Mouse (Mus musculus) lung, adult 2 months (tissue): ENCODE measurements around the gene Man1c1. TPM values are rescaled to one million over a fixed set of nuclear protein-coding genes. Genes with fewer than 3 reads are reported as not detected.

Experiments
- DNase-seq: peaks from one replicate; pipeline ENCODE4 v3.0.0; 2022
- H3K4me1 ChIP-seq: fragments of 200-500 bp; 2 replicates; pipeline ENCODE4 v1.6.1; 2011; ENCODE audit warnings: low read length; ENCODE audit not compliant: control insufficient read depth, insufficient read depth
- H3K4me3 ChIP-seq: fragments of 200-500 bp; replicated peaks from 2 replicates; pipeline ENCODE3; 2011; ENCODE audit warnings: low read depth, mild to moderate bottlenecking, control low read depth, low read length; ENCODE audit errors: extremely low read depth
- CTCF ChIP-seq: fragments of 200-500 bp; IDR thresholded peaks from 2 replicates; pipeline ENCODE4 v1.5.1; 2011; ENCODE audit warnings: mild to moderate bottlenecking, low read length, control low read depth; ENCODE audit not compliant: insufficient read depth
- POLR2A ChIP-seq: fragments of 200-500 bp; IDR thresholded peaks from 2 replicates; pipeline ENCODE4 v1.6.1; 2011; ENCODE audit warnings: low read depth, mild to moderate bottlenecking, control low read depth, low read length, borderline replicate concordance; ENCODE audit errors: extremely low read depth
- WGBS: fragments of 180-500 bp; shearing (Covaris S2); methylation state at CpG from one replicate; pipeline ENCODE4 v1.1.7; 2018; 5-methylcytosine and 5-hydroxymethylcytosine counted together
- polyA plus RNA-seq: library from polyadenylated mRNA; depleted of rRNA; stranded (reverse); fragments of >200 nt; gene quantifications from 2 replicates; pipeline ENCODE4 v1.2.3, GENCODE M21; 2012

Gene Man1c1
- polyA plus RNA-seq, 1 experiment = 15.7 TPM

DNA sequence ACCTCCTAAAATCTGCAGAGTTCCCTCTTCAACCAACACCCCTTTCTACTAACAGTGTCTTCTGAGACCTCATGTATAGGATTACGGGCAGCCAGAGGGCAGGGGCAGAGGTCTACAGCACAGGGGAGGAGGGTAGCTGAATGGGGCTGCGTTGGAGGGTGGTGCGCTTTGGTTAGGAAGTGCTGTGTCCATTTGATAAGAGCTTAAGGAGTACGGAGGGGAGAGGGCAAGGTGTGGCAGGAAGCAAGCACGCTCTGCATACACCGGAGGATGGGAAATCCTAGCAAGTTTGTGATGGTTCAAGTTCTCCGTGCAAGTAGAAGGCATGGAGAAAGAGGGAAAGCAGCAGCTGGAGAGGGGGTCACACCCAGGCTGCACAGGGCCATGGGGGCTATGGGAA lies 102.1 kb downstream of the Man1c1 start:
- no peak overlapping the region for H3K4me3 ChIP-seq
- DNase-seq = no peak
- H3K4me1 ChIP-seq = peaks cover 12% of the 10 kb centered on the region
- WGBS = 34% methylated on average over 7 of the region's 7 CpGs
- TF ChIP-seq POLR2A (no peak), CTCF (no peak)

DNA sequence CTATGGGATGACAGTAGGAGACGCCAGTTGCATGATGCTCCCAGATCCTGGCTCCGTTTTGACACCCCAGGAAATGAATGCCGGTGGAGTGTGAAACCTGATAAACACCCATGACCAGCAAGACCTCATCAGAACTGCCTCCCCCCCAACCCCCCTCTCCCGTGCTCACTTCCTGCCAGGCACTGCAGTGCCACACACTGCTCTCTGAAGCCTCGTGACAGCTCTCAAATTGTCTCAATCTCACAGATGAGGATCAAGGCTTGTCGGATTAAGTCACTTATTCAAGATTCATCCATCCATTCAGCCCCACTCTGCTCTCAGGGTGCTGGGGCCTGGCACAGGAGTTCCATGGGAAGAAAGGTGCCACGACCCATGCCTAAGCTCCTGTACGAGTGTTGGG lies 102.7 kb downstream of the Man1c1 start:
- no peak for DNase-seq
- Histone ChIP-seq H3K4me1 (peaks cover 12% of the 10 kb centered on the region), H3K4me3 (no peak overlapping the region)
- 38% methylated on average over 8 of the region's 8 CpGs for WGBS
- TF ChIP-seq CTCF = no peak
- TF ChIP-seq POLR2A = no peak

DNA sequence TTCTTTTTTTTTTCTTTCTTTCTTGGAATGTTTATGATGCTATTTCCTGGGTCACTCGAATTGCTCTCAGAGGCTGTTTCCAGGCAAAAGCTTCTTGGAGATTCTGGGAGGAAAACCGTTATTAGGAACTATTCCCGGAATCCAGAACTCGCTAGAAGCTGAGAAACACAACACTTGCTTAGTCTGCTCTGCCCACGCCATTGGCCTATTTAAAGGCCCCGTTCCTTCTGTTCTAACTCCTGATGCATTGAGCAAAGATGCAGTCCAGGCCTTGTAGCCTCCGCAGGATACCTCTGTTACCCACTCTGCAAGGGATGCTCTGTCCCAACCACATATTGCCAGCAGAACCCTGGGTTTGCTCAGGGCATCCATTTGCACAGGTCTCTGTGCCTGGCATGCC lies 103.3 kb downstream of the Man1c1 start:
- Histone ChIP-seq H3K4me3 (no peak overlapping the region), H3K4me1 (peaks cover 12% of the 10 kb centered on the region)
- TF ChIP-seq POLR2A = no peak
- no peak for TF ChIP-seq CTCF
- DNase-seq = no peak
- 76% methylated on average over 7 of the region's 7 CpGs for WGBS

GRCm38 (mm10) chr4:134600060-134600459 lies 104.0 kb downstream of the Man1c1 start:
- 88% methylated on average over 9 of the region's 9 CpGs for WGBS

DNA sequence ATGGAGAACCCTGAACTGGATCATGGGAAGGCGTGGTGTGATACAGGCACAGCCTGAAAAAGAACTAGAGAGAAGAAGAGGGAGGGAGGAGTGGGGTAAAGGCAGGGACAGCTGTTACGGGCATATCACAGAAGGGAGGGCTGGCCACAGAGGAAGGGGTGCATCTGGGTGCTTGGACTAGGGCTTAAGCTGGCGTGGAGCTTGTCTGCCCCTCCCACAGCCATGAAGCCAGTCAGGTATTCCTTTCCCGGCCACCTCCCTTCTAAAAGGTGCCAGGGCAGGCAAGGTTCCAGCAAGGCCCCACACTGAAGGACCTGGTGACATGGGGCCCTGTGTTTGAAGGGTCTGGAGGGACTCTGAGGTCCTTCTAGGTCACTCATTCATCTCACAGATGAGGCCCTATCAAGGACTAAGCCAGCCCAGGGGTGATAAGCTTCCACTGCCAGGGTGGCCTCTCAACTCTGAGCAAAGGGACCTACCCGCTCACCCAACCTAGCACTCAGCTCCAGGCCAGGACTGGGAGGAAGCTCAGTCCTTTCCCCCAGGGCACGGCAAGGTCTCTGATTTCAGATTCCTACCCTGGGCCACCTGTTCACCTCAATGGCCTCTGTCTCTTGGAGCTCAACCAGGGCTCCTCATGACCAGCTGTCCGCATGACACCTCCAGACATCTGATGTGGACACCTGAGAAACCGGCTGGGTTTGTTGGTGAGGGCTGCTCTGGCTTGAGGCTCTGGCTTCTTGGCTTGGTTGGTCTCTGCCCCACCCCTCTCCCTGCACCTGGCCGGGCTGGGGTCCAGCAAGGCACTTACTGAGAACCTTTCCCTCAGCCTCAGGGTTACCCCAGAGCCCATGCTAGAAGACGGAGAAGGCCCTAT lies 107.0 kb downstream of the Man1c1 start:
- no peak overlapping the region for H3K4me3 ChIP-seq
- H3K4me1 ChIP-seq = peaks cover 6% of the 10 kb centered on the region
- 77% methylated on average over 10 of the region's 10 CpGs for WGBS
- peak; percentile 21 for DNase-seq
- TF ChIP-seq POLR2A = no peak

More at GRCm38 (mm10) chr4:134600060-134600459, 104.0 kb downstream of the Man1c1 start:
- DNase-seq = no peak
- TF ChIP-seq CTCF (no peak), POLR2A (no peak)
- Histone ChIP-seq H3K4me1 (peaks cover 12% of the 10 kb centered on the region), H3K4me3 (no peak overlapping the region)

GRCm38 (mm10) chr4:134594731-134595439 lies 109.2 kb downstream of the Man1c1 start:
- DNase-seq = no peak
- TF ChIP-seq POLR2A = no peak
- TF ChIP-seq CTCF = no peak
- Histone ChIP-seq H3K4me1 (peaks cover 4% of the 10 kb centered on the region; the same call in 1 of the 2 replicates), H3K4me3 (no peak overlapping the region)
- WGBS = 79% methylated on average over 10 of the region's 10 CpGs

- H3K4me3 ChIP-seq = no peak overlapping the region
- peaks cover 4% of the 10 kb centered on the region; the same call in 1 of the 2 replicates for H3K4me1 ChIP-seq
- TF ChIP-seq CTCF (no peak), POLR2A (no peak)
- 78% methylated on average over 4 of the region's 4 CpGs for WGBS
- DNase-seq = no peak
Observed at GRCm38 (mm10) chr4:134592442-134592841, 111.6 kb downstream of the Man1c1 start.

DNA sequence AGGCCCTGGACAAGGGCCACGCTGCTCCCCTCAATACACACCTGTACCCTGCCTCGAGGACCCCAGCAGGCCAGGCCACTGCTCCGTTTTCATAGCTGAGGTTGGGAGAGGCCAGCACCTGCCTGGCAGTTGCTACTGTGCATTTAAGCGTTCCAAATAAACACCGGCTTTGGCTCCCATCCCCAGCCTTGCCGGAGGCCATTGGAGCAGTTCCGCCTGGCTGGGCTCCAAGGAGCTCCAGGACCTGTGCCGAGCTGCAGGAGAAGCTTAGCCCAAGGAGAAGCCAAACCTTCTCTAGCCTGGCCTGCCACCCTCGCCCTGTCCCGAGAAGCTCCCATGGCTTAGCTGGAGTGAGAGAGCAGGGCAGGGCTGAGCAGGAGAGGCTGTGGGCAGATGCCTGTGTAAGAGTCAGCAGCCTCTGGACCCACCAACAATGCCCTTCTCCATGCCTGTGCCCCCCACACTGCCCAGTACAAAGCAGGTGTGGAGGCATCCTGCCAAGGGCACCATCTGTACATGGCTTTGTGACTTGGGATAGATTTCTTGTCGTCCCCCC lies 112.5 kb downstream of the Man1c1 start:
- no peak overlapping the region for H3K4me3 ChIP-seq
- H3K4me1 ChIP-seq = peaks cover 4% of the 10 kb centered on the region; the same call in 1 of the 2 replicates
- peak; percentile 65 for DNase-seq
- 20% methylated on average over 11 of the region's 11 CpGs for WGBS
- TF ChIP-seq CTCF = no peak
- no peak for TF ChIP-seq POLR2A

DNA sequence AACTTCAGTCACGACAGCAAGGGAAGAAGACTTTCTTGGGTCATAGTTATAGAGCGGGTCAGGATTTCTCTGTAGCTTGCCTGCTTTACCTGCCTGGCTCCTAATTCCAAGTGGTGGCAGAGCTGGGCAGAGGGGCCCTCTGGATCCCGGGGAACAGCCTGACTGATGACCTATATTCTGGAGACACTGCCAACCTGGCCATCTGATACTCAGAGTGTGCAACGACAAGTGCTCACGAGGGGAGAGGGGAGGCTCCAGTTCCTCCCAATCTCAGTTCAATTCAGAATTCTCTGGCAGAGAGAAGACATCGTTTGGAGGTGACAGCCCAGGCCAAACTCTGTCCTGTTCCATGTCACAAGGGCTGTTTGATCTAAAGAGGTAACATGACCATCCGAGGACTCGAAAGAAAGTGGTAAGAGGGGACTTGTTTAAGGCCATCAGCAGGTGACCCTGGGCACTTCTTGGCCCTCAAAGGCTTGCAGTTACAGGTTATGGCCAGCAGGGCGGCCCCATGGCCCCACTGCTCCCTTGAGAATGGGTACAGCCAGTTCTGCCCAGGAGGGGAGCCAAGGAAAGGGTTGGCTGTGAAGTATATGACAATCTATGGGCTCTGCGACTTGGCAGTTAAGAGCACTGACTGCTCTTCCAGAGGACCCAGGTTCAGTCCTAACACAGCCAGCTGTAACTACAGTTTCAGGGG lies 113.7 kb downstream of the Man1c1 start:
- Histone ChIP-seq H3K4me1 (peaks cover 4% of the 10 kb centered on the region; the same call in 1 of the 2 replicates), H3K4me3 (no peak overlapping the region)
- no peak for DNase-seq
- TF ChIP-seq CTCF = peak; percentile 43
- no peak for TF ChIP-seq POLR2A
- WGBS = 89% methylated on average over 10 of the region's 10 CpGs

DNA sequence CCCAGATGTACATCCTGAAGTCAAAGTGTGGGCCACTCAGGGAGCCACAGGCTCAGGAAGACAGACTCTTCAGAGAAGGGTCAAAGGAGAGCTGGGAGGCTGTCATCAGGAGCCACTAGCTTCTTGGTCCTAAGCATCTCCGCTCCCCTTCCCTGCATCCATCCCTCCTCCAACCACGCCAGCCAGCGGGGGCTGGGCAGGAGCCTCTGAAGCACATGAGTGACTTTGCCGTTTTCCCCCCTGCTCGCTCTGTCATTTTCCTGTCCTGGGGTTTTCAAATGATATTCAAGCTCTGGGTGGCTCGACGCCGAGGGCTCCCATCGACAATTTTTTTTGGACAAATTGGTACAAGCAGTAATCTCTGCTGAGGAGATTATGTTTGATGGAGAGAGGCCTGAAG lies 114.3 kb downstream of the Man1c1 start:
- WGBS = 92% methylated on average over 9 of the region's 9 CpGs
- DNase-seq = no peak

More for the DNA sequence above, 114.3 kb downstream of the Man1c1 start:
- TF ChIP-seq CTCF = no peak
- TF ChIP-seq POLR2A = no peak
- Histone ChIP-seq H3K4me3 (no peak overlapping the region), H3K4me1 (peaks cover 4% of the 10 kb centered on the region; the same call in 1 of the 2 replicates)
